Mouse (Mus musculus) embryonic facial prominence, embryonic 13.5 days (tissue): ENCODE measurements at regions not wholly inside any gene's neighbourhood (a gene's known extent, or its start where the extent isn't known, plus 50 kb on each side); places are given as distances from the start of the nearest gene placed in this dataset.
A peak's percentile ranks its signal among the peaks of the same experiment; 100 is the strongest.
"Not testable (repeated sequence)": the region's sequence is repeated elsewhere in the genome, so short reads cannot be mapped to it uniquely, and the experiment has no call there.

Experiments
- ATAC-seq: fragments of 200-750 bp; cut with Nextera tagmentation; 2 replicates; pipeline ENCODE4 v1.8.0; 2017; ENCODE audit warnings: low read depth; ENCODE audit not compliant: insufficient number of reproducible peaks, insufficient read depth, low FRiP score, low TSS enrichment
- H3K27ac ChIP-seq: fragments of 300-500 bp; sonication (generic); 2 replicates; pipeline ENCODE4 v1.5.1; 2015; ENCODE audit warnings: moderate library complexity, mild to moderate bottlenecking, inconsistent platforms
- H3K27me3 ChIP-seq: fragments of 300-500 bp; sonication (generic); 2 replicates; pipeline ENCODE4 v1.6.1; 2015; ENCODE audit warnings: mild to moderate bottlenecking, inconsistent platforms
- H3K36me3 ChIP-seq: fragments of 300-500 bp; sonication (generic); 2 replicates; pipeline ENCODE4 v1.6.1; 2015; ENCODE audit warnings: mild to moderate bottlenecking, inconsistent platforms
- H3K4me1 ChIP-seq: fragments of 300-500 bp; sonication (generic); 2 replicates; pipeline ENCODE4 v1.6.1; 2015; ENCODE audit warnings: inconsistent platforms
- H3K4me2 ChIP-seq: fragments of 300-500 bp; sonication (generic); 2 replicates; pipeline ENCODE4 v1.6.1; 2015; ENCODE audit warnings: moderate library complexity, mild to moderate bottlenecking, inconsistent platforms
- H3K4me3 ChIP-seq: fragments of 300-500 bp; sonication (generic); 2 replicates; pipeline ENCODE4 v1.5.1; 2015; ENCODE audit warnings: mild to moderate bottlenecking, inconsistent platforms
- H3K9ac ChIP-seq: fragments of 300-500 bp; sonication (generic); 2 replicates; pipeline ENCODE4 v1.6.1; 2015; ENCODE audit warnings: mild to moderate bottlenecking, inconsistent platforms
- H3K9me3 ChIP-seq: fragments of 300-500 bp; sonication (generic); 2 replicates; pipeline ENCODE4 v1.6.1; 2016; ENCODE audit warnings: inconsistent platforms
- WGBS: fragments of 180-500 bp; shearing (Covaris S2); methylation state at CpG from one replicate; pipeline ENCODE4 v1.1.7; 2015; ENCODE audit warnings: mixed read lengths; 5-methylcytosine and 5-hydroxymethylcytosine counted together

GRCm38 (mm10) chr6:66401468-66401867 is 133.7 kb upstream of the Mad2l1 start:
- peaks cover 7% of the 10 kb centered on the region for H3K4me1 ChIP-seq
- 0 out of 2 replicates have a peak overlapping the region, but pooled peaks have one; percentile 11 for H3K4me2 ChIP-seq
- no peaks in the 10 kb centered on the region for H3K9me3 ChIP-seq
- peak overlapping the region; percentile 44; the same call in 1 of the 2 replicates for H3K27ac ChIP-seq
- H3K4me3 ChIP-seq: no peak overlapping the region
- H3K9ac ChIP-seq: no peak overlapping the region
- H3K27me3 ChIP-seq: no peaks in the 10 kb centered on the region
- no peak for ATAC-seq
- H3K36me3 ChIP-seq: no peaks in the 10 kb centered on the region
- WGBS: 31% methylated on average over 5 of the region's 5 CpGs

- peaks cover 7% of the 10 kb centered on the region for H3K4me1 ChIP-seq
- peak overlapping the region; percentile 44; the same call in 1 of the 2 replicates for H3K27ac ChIP-seq
- 0 out of 2 replicates have a peak overlapping the region, but pooled peaks have one; percentile 11 for H3K4me2 ChIP-seq
- no peaks in the 10 kb centered on the region for H3K9me3 ChIP-seq
- 25% methylated on average over 5 of the region's 5 CpGs for WGBS
- H3K36me3 ChIP-seq: no peaks in the 10 kb centered on the region
- H3K4me3 ChIP-seq: no peak overlapping the region
- H3K27me3 ChIP-seq: no peaks in the 10 kb centered on the region
- H3K9ac ChIP-seq: no peak overlapping the region
- no peak for ATAC-seq
Observed at GRCm38 (mm10) chr6:66401868-66402440, 133.2 kb upstream of the Mad2l1 start.

- H3K9me3 ChIP-seq: no peaks in the 10 kb centered on the region
- no peaks in the 10 kb centered on the region for H3K36me3 ChIP-seq
- 41% methylated on average over 4 of the region's 4 CpGs for WGBS
- no peak overlapping the region for H3K4me3 ChIP-seq
- H3K9ac ChIP-seq: no peak overlapping the region
- ATAC-seq: no peak
- no peaks in the 10 kb centered on the region for H3K27me3 ChIP-seq
- H3K4me2 ChIP-seq: no peak overlapping the region
- no peaks in the 10 kb centered on the region for H3K4me1 ChIP-seq
- no peak overlapping the region for H3K27ac ChIP-seq
Observed at GRCm38 (mm10) chr6:66414822-66415221, 120.4 kb upstream of the Mad2l1 start.

DNA sequence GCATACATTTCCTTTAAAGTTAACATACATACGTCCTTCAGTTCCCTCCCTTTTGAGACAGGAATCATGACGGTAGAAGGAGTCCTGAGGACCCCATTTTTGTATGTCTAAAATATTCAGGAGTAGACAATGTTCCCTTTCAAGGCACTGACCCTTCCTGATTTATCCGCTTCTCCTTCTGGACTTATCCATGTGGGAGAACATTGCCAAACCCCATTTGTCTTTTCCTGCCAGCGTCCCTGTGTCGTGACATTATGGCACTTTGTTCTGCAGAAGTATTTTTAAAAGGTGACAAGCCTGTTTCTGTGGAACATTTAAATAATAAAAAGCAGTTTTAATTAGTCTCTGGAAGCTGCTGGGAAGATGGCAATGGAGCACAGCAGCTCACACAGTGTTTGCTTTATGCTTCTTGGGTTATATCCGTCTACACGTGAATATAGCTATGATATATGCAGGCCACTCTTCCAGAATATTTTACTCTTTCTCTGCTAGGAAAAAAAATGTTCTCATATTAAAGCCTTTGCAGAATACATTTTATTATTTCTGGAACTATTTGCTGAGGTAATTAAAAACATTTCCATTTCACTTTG is 115.6 kb upstream of the Mad2l1 start:
- H3K4me2 ChIP-seq: no peak overlapping the region
- ATAC-seq: no peak
- H3K27me3 ChIP-seq: no peaks in the 10 kb centered on the region
- WGBS: 57% methylated on average over 7 of the region's 7 CpGs
- H3K4me1 ChIP-seq: no peaks in the 10 kb centered on the region
- no peak overlapping the region for H3K4me3 ChIP-seq
- no peaks in the 10 kb centered on the region for H3K36me3 ChIP-seq
- no peaks in the 10 kb centered on the region for H3K9me3 ChIP-seq
- H3K27ac ChIP-seq: no peak overlapping the region
- H3K9ac ChIP-seq: no peak overlapping the region

DNA sequence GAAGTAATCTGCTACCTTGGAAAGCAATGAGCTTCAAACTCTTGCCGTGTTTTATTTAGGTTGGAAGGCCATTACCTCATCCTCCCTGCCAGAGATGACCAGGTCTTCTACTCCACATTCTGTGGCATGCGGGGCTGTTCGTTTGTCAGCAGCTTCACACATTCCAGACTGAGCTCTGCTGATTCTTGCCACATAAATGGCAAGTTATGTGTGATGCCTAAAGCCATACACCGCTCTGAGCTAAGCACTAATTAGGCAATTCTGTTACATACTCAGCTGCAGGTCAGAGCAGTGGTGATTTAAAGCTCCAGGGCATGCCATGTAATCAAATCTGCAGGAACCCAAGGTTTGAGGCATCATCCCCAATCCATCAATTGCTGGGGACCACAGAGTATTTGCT is 106.8 kb upstream of the Mad2l1 start:
- Histone ChIP-seq H3K27ac (no peak overlapping the region), H3K4me1 (no peaks in the 10 kb centered on the region), H3K36me3 (no peaks in the 10 kb centered on the region), H3K9ac (no peak overlapping the region), H3K27me3 (no peaks in the 10 kb centered on the region), H3K9me3 (peaks cover 7% of the 10 kb centered on the region; the same call in 1 of the 2 replicates), H3K4me2 (no peak overlapping the region), H3K4me3 (no peak overlapping the region)
- WGBS: 57% methylated on average over 4 of the region's 4 CpGs
- no peak for ATAC-seq

- H3K27ac ChIP-seq, ATAC-seq, H3K4me3 ChIP-seq, H3K36me3 ChIP-seq, H3K9ac ChIP-seq, H3K4me2 ChIP-seq, H3K27me3 ChIP-seq, H3K9me3 ChIP-seq, H3K4me1 ChIP-seq: not testable (repeated sequence)
Observed at GRCm38 (mm10) chr6:66450408-66450807, 84.8 kb upstream of the Mad2l1 start.

DNA sequence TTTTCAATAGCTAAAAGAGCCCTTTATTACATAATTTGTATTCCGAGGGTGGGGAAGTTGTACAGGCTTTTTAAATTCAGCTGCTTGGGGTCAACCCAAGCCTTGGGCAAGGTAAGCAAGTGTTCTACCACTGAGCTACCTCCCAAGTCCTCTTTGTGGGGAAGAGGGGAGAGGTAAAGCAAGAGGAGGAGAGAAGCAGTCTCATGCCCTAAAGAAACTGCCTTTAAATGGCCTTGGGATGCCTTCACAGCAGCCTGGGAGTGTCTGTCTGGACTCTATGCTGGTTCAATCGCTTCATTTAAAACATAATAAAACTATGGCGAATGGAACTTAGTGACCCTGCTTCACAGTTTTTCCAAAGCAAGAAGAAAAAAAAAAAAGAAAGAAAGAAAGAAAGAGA is 77.0 kb upstream of the Mad2l1 start:
- H3K9me3 ChIP-seq: no peaks in the 10 kb centered on the region
- ATAC-seq: no peak
- H3K27ac ChIP-seq: no peak overlapping the region

DNA sequence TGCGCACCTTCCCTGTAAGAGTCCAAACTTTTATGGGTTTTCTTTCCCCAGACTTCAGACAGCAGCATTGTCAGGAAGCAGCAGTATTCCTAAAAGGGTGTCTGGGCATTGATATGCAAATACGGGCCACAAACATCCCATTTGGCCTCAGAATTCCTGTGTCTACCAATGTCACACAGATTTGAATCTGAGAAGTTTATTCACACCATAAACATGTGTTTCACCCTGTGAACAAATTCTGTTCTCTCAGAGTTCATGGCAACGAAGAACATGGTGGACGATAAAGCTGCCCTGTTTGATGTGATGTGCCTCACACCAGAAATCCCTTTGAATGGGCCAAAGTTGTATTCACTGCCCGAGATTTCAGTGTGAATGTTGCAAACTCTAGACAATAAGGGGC is 70.7 kb upstream of the Mad2l1 start:
- Histone ChIP-seq H3K4me1 (no peaks in the 10 kb centered on the region), H3K4me2 (no peak overlapping the region), H3K27me3 (no peaks in the 10 kb centered on the region), H3K9me3 (no peaks in the 10 kb centered on the region), H3K36me3 (no peaks in the 10 kb centered on the region), H3K9ac (no peak overlapping the region), H3K27ac (no peak overlapping the region), H3K4me3 (no peak overlapping the region)
- no peak for ATAC-seq
- 77% methylated on average over 4 of the region's 5 CpGs for WGBS

More for the DNA sequence above, 77.0 kb upstream of the Mad2l1 start:
- H3K4me3 ChIP-seq: no peak overlapping the region
- H3K27me3 ChIP-seq: no peaks in the 10 kb centered on the region
- no peaks in the 10 kb centered on the region for H3K36me3 ChIP-seq
- no peak overlapping the region for H3K9ac ChIP-seq
- H3K4me1 ChIP-seq: no peaks in the 10 kb centered on the region
- 71% methylated on average over 3 of the region's 3 CpGs for WGBS
- H3K4me2 ChIP-seq: no peak overlapping the region

- Histone ChIP-seq H3K27ac (no peak overlapping the region), H3K4me3 (no peak overlapping the region), H3K9ac (no peak overlapping the region), H3K27me3 (no peaks in the 10 kb centered on the region), H3K4me2 (no peak overlapping the region), H3K4me1 (no peaks in the 10 kb centered on the region), H3K9me3 (no peaks in the 10 kb centered on the region), H3K36me3 (no peaks in the 10 kb centered on the region)
- 69% methylated on average over 11 of the region's 11 CpGs for WGBS
- no peak for ATAC-seq
Observed at GRCm38 (mm10) chr6:66465137-66465853, 69.9 kb upstream of the Mad2l1 start.

- Histone ChIP-seq H3K9me3 (no peaks in the 10 kb centered on the region), H3K4me2 (no peak overlapping the region), H3K4me3 (no peak overlapping the region), H3K27me3 (no peaks in the 10 kb centered on the region), H3K9ac (no peak overlapping the region), H3K36me3 (no peaks in the 10 kb centered on the region), H3K4me1 (no peaks in the 10 kb centered on the region), H3K27ac (no peak overlapping the region)
- WGBS: 24% methylated on average over 3 of the region's 3 CpGs
- no peak for ATAC-seq
Observed at GRCm38 (mm10) chr6:66466757-66467156, 68.4 kb upstream of the Mad2l1 start.

DNA sequence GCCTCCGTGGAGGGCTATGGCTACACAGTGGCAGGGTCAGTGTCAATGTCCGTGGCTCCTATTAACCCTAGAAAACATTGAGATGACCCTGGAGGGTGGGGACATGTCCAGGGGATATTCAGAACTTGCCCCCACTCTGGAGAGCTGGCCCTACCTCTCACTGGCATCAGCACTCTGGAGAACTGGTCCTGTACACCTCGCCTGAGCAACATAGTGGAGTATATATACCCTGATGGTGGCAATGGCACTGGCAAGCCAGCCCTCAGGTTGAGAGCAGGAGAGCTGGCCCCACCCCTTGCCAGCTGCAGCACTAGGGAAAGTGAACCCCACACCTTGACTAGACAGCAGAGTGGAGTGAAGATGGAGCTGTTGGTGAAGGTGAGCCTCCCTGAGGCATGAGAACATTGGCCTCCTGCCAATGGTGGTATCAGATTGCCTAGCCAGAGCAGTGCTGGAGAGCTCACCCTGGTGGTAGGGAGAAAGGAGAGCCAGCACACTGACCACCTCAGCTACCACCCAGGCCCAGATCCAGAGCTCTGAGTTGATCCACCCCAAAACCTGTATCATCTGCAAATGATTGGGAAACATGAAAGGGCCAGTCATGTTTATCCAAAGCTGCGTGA is 64.5 kb upstream of the Mad2l1 start:
- no peak overlapping the region for H3K27ac ChIP-seq
- no peak overlapping the region for H3K9ac ChIP-seq
- H3K27me3 ChIP-seq: no peaks in the 10 kb centered on the region
- H3K36me3 ChIP-seq: no peaks in the 10 kb centered on the region
- no peak overlapping the region for H3K4me2 ChIP-seq
- H3K9me3 ChIP-seq: no peaks in the 10 kb centered on the region
- no peak for ATAC-seq
- H3K4me1 ChIP-seq: no peaks in the 10 kb centered on the region
- H3K4me3 ChIP-seq: no peak overlapping the region
- WGBS: 87% methylated on average over 4 of the region's 4 CpGs

- Histone ChIP-seq H3K27me3 (no peaks in the 10 kb centered on the region), H3K4me2 (no peak overlapping the region), H3K27ac (no peak overlapping the region), H3K4me3 (no peak overlapping the region), H3K36me3 (no peaks in the 10 kb centered on the region), H3K9ac (no peak overlapping the region), H3K4me1 (no peaks in the 10 kb centered on the region), H3K9me3 (no peaks in the 10 kb centered on the region)
- ATAC-seq: no peak
- WGBS: 70% methylated on average over 3 of the region's 3 CpGs
Observed at GRCm38 (mm10) chr6:66471786-66472185, 63.4 kb upstream of the Mad2l1 start.
